Mouse (Mus musculus) midbrain, embryonic 13.5 days (tissue): ENCODE measurements at regions not wholly inside any gene's neighbourhood (a gene's known extent, or its start where the extent isn't known, plus 50 kb on each side); places are given as distances from the start of the nearest gene placed in this dataset.
A peak's percentile ranks its signal among the peaks of the same experiment; 100 is the strongest.

Experiments used
- ATAC-seq: fragments of 200-750 bp; cut with Nextera tagmentation; 2 replicates; pipeline ENCODE4 v1.8.0; 2017; ENCODE audit warnings: mild to moderate bottlenecking, moderate TSS enrichment, moderate library complexity
- H3K27ac ChIP-seq: fragments of 300-500 bp; sonication (generic); 2 replicates; pipeline ENCODE4 v1.5.1; 2015; ENCODE audit warnings: inconsistent platforms, mild to moderate bottlenecking, moderate library complexity
- H3K27me3 ChIP-seq: fragments of 300-500 bp; sonication (generic); 2 replicates; pipeline ENCODE4 v1.6.1; 2015; ENCODE audit warnings: mild to moderate bottlenecking, inconsistent platforms
- H3K36me3 ChIP-seq: fragments of 300-500 bp; sonication (generic); 2 replicates; pipeline ENCODE4 v1.6.1; 2015; ENCODE audit warnings: mild to moderate bottlenecking, inconsistent platforms
- H3K4me1 ChIP-seq: fragments of 300-500 bp; sonication (generic); replicated peaks from 2 replicates; pipeline ENCODE4 v1.6.1; 2015; ENCODE audit warnings: inconsistent platforms
- H3K4me2 ChIP-seq: fragments of 300-500 bp; sonication (generic); replicated peaks from 2 replicates; pipeline ENCODE4 v1.6.1; 2015; ENCODE audit warnings: moderate library complexity, mild to moderate bottlenecking, inconsistent platforms
- H3K4me3 ChIP-seq: fragments of 300-500 bp; sonication (generic); replicated peaks from 2 replicates; pipeline ENCODE4 v1.5.1; 2015; ENCODE audit warnings: mild to moderate bottlenecking, inconsistent platforms
- H3K9ac ChIP-seq: fragments of 300-500 bp; sonication (generic); replicated peaks from 2 replicates; pipeline ENCODE4 v1.6.1; 2015; ENCODE audit warnings: mild to moderate bottlenecking, inconsistent platforms
- H3K9me3 ChIP-seq: fragments of 300-500 bp; sonication (generic); 2 replicates; pipeline ENCODE4 v1.6.1; 2016; ENCODE audit warnings: mild to moderate bottlenecking, inconsistent platforms
- WGBS: fragments of 180-500 bp; shearing (Covaris S2); methylation state at CpG from one replicate; pipeline ENCODE4 v1.1.7; 2015; 5-methylcytosine and 5-hydroxymethylcytosine counted together

DNA sequence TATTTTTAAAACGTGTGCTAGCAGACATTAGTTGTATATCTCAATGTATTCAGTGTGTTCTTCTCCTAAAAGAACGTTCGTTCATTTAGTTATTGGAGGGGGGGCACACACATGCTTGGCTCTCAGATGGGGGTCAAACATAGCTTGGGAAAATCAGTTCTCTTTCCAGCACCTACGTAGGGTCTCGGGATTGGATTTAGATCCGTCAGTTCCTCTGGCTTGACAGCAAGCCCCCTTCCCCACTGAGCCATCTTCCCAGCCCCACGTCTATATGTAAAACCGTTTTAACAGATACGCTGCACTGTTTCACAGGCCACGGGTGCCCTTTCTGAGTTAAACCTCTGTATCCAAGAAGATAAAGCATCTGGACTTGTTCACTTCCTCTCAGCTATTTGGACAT, 100.5 kb upstream of the Nckap5 start:
- Histone ChIP-seq H3K27ac (no peak overlapping the region), H3K36me3 (no peaks in the 10 kb centered on the region), H3K4me1 (peaks cover 31% of the 10 kb centered on the region), H3K4me2 (no peak overlapping the region), H3K27me3 (no peaks in the 10 kb centered on the region), H3K4me3 (no peak overlapping the region), H3K9me3 (no peaks in the 10 kb centered on the region), H3K9ac (no peak overlapping the region)
- WGBS: 65% methylated on average over 10 of the region's 10 CpGs
- no peak for ATAC-seq

DNA sequence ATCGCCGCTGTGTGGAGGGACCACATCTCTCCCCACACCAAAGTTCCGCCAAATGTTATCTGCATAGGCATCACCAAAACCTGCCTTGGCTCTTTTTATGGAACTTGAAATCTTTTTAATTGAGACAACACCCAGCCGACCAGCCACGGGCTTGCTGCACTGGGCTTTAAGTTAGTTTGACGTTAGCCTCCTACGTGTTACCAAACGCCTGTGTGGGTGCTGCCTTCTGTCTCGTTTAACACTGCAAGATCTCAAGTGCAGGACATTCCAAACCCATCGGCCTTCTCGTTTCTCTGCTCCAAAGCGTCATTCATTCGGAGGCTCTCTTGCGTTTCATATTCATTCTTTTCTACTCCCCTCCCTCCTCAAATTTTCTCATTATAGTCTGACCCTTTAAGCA, 100.0 kb upstream of the Nckap5 start:
- 75% methylated on average over 14 of the region's 14 CpGs for WGBS

DNA sequence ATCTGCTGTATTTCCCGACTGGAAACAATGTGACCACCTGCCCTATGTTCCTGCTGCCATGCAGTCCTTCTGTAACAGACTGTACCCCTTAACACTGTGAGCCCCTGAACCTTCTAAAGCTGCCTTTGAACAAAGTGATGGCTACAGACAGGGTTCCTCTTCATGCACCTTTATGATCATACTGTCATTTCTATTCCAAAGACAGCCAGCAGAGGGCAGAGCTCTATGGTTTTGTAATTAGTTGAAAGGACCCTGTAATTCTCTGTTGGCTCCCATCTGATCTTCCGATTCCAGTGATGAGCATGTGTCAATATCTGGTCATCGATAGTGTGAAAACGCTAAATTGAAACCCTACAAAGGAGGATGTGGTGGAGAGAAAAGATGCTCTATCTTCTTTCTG, 99.1 kb upstream of the Nckap5 start:
- H3K4me3 ChIP-seq: no peak overlapping the region
- no peak overlapping the region for H3K27ac ChIP-seq
- ATAC-seq: no peak
- no peak overlapping the region for H3K4me2 ChIP-seq
- peaks cover 31% of the 10 kb centered on the region for H3K4me1 ChIP-seq
- H3K36me3 ChIP-seq: no peaks in the 10 kb centered on the region
- 60% methylated on average over 4 of the region's 4 CpGs for WGBS
- H3K27me3 ChIP-seq: no peaks in the 10 kb centered on the region
- no peak overlapping the region for H3K9ac ChIP-seq
- no peaks in the 10 kb centered on the region for H3K9me3 ChIP-seq

More for the DNA sequence above, 100.0 kb upstream of the Nckap5 start:
- no peak overlapping the region for H3K4me3 ChIP-seq
- H3K4me2 ChIP-seq: no peak overlapping the region
- ATAC-seq: no peak
- H3K9me3 ChIP-seq: no peaks in the 10 kb centered on the region
- H3K27ac ChIP-seq: no peak overlapping the region
- H3K9ac ChIP-seq: no peak overlapping the region
- no peaks in the 10 kb centered on the region for H3K36me3 ChIP-seq
- peaks cover 31% of the 10 kb centered on the region for H3K4me1 ChIP-seq
- H3K27me3 ChIP-seq: no peaks in the 10 kb centered on the region

DNA sequence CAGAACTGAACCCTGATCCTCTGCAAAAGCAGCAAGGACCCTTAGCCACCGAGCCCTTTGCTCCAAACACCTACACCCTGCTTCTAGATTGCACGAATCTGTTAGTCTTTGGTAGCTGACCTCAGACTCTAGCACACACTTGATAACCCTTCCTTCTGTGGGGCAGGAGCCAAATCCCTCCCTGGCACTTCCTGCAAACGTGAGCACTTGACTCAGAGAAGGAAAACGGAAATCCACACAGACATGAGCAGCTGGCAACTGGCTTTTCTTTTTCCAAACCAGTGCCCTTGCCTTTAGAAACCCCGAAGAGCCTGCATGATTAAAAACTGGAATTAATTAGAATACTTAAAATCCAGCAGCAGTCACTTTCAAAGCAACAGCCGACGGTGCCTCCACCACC, 97.6 kb upstream of the Nckap5 start:
- peaks cover 29% of the 10 kb centered on the region for H3K4me1 ChIP-seq

DNA sequence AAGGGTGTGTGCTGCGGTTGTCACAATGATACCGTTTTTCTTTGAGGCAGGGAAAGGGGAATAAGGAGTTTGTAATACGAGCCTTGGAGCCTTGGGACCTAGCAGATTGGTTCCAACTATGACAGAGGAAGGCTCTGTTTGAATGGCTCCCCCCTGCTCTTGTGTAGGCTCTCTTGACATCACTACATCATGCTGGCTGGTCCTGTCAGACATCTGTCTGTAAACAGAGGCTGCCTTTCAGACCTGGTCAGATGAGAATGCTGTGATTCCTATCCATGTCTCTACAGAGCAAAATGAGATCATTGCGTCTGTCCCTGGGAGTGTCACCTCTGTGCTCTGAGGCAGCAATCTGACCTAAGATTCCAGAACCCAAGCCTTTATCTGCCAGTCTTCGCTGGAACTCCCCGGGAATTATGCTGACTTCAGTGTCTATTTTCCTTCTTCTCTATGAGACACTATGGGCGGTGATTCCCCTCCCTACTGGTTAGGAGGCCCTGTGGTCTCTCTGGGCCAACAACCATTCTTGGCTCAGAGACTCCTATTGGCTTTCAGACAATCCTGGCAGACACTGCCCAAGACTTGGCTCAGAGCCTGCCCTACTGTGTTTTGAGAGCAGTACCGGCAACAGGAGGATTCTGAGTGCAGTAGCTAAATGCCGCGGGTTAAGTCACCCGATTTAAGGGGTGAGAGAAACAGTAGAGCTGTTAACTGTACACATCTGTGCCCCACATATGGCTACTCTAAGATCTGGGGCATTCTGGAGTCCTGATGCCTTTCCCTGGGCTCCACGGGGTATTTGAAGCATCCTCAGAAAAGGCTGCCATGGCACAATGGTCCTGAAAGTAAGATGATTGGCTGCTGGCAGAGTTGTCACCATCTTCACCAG, 94.8 kb upstream of the Nckap5 start:
- peaks cover 19% of the 10 kb centered on the region for H3K4me1 ChIP-seq
- H3K27me3 ChIP-seq: no peaks in the 10 kb centered on the region
- H3K36me3 ChIP-seq: no peaks in the 10 kb centered on the region
- ATAC-seq: peak; percentile 70
- WGBS: 77% methylated on average over 12 of the region's 12 CpGs
- H3K4me3 ChIP-seq: no peak overlapping the region
- no peak overlapping the region for H3K9ac ChIP-seq
- no peak overlapping the region for H3K27ac ChIP-seq
- H3K4me2 ChIP-seq: no peak overlapping the region
- H3K9me3 ChIP-seq: no peaks in the 10 kb centered on the region

More for the DNA sequence above, 97.6 kb upstream of the Nckap5 start:
- WGBS: 28% methylated on average over 7 of the region's 7 CpGs
- Histone ChIP-seq H3K27ac (peak overlapping the region; percentile 39; the same call in 1 of the 2 replicates), H3K36me3 (no peaks in the 10 kb centered on the region), H3K4me2 (no peak overlapping the region), H3K9ac (no peak overlapping the region), H3K27me3 (no peaks in the 10 kb centered on the region), H3K4me3 (no peak overlapping the region), H3K9me3 (no peaks in the 10 kb centered on the region)
- no peak for ATAC-seq

DNA sequence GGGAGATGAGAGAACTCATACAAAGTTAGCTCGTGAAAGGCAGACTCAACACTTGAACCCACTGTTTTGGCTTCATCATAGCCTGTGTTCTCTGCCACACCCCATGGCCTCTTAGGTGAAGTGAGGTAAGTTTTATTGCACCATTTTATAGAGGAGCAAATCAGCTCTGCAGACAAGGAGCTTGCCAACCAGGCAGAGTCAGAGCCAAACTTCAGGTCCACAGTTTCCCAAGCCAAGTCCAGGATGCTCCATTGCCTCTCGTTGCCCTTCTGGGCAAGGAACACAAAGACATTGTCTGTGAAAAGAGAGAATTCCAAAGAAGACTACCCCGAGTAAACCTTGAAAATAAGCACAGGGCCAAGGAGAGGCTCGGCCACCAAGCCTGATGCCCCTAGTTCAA, 93.4 kb upstream of the Nckap5 start:
- H3K9me3 ChIP-seq: no peaks in the 10 kb centered on the region
- H3K4me3 ChIP-seq: no peak overlapping the region
- 87% methylated on average over 4 of the region's 4 CpGs for WGBS
- no peak overlapping the region for H3K4me2 ChIP-seq
- no peak overlapping the region for H3K9ac ChIP-seq
- ATAC-seq: no peak
- peaks cover 18% of the 10 kb centered on the region for H3K4me1 ChIP-seq
- no peak overlapping the region for H3K27ac ChIP-seq
- H3K27me3 ChIP-seq: no peaks in the 10 kb centered on the region
- no peaks in the 10 kb centered on the region for H3K36me3 ChIP-seq

DNA sequence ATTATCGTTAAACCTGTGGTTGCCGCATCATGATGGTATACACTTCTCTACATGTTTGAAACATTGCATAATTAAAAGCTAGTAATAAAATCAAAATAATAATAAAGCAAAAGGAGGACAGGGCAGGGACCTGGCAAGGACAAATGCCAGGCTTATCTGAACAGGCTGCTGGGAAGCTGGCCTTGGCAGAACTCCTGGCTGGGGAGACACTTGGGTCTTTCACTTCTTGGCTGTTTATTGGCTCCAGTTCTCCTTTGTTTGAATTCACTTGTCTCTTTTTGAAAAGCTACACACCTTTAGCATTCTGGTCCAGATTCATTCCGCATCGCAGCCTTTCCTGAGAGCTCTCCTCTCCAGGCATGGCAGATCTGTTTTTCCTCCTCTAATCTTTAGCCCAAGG, 91.6 kb upstream of the Nckap5 start:
- 95% methylated on average over 4 of the region's 4 CpGs for WGBS
- no peak for ATAC-seq
- Histone ChIP-seq H3K9me3 (no peaks in the 10 kb centered on the region), H3K27me3 (no peaks in the 10 kb centered on the region), H3K4me2 (no peak overlapping the region), H3K4me1 (0 out of 2 replicates have a peak, but pooled peaks cover 10% of the 10 kb centered on the region), H3K9ac (no peak overlapping the region), H3K4me3 (no peak overlapping the region), H3K27ac (no peak overlapping the region), H3K36me3 (no peaks in the 10 kb centered on the region)

DNA sequence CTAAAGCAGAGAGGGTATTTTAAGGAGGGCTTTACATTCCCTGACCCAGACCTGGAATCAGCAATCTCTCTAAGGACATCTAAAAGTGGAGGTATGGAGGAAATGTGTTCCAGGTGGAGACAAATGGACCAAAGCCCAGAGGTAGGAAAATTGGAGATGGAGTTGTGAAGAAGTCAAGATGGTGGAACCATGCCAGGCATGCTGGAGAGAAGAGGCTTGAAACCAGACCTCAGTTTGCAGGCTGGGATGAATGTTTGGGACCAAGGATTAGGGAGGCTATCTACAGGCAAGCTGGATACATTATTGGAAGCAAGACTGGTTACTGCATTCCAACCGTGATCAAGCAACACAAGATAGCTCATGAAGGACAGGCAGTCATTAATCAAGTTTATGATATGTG, 88.3 kb upstream of the Nckap5 start:
- H3K9ac ChIP-seq: no peak overlapping the region
- H3K9me3 ChIP-seq: no peaks in the 10 kb centered on the region
- no peak overlapping the region for H3K27ac ChIP-seq
- no peak for ATAC-seq
- WGBS: 95% methylated on average over 1 of the region's 1 CpGs
- no peaks in the 10 kb centered on the region for H3K36me3 ChIP-seq
- peaks cover 6% of the 10 kb centered on the region; the same call in 1 of the 2 replicates for H3K4me1 ChIP-seq
- no peak overlapping the region for H3K4me3 ChIP-seq
- H3K27me3 ChIP-seq: no peaks in the 10 kb centered on the region
- no peak overlapping the region for H3K4me2 ChIP-seq

DNA sequence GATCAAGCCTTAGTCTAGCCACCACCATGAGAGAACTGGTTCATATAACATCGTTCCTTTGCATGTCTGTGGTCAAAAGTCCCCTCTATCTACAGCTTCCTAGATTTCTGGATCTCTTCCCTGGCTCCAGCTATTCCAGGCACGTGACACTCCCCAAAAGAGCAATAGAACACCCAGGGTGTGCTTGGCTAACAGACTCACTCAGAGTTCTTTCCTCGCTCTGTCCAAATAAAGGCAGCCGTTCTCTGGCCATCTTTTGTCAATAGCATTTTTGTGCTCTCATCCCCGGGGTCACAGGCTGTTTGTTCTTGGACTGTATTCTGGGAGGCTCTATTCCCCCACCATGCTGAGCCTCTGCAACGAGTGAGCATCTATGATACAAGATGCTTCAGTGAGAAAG, 87.3 kb upstream of the Nckap5 start:
- Histone ChIP-seq H3K9ac (no peak overlapping the region), H3K9me3 (no peaks in the 10 kb centered on the region), H3K27me3 (no peaks in the 10 kb centered on the region), H3K4me3 (no peak overlapping the region), H3K4me2 (no peak overlapping the region), H3K4me1 (peaks cover 6% of the 10 kb centered on the region; the same call in 1 of the 2 replicates), H3K36me3 (no peaks in the 10 kb centered on the region), H3K27ac (no peak overlapping the region)
- no peak for ATAC-seq
- 32% methylated on average over 6 of the region's 6 CpGs for WGBS

DNA sequence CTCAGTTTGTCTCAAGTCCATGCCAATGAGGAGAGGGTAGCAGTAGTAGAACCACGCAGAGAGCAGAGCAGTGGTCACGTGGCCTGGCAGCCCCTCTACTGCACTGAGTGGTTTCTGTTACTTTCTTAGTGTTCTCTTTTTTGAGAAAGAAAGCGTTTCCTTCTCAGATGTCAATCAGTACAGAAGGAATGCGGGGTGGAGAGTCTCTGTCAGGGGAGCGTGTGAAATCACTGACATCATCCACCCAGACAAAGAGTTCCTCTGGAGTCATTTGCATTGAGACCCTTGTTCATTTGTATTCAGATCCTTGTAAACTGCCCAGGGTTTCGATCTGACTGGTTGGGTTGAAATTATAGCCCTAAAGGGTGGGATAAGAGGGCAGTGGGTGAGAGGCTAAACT, 85.8 kb upstream of the Nckap5 start:
- H3K4me1 ChIP-seq: peaks cover 6% of the 10 kb centered on the region; the same call in 1 of the 2 replicates
- WGBS: 14% methylated on average over 6 of the region's 6 CpGs
- no peak overlapping the region for H3K4me3 ChIP-seq
- H3K27ac ChIP-seq: no peak overlapping the region
- H3K9me3 ChIP-seq: no peaks in the 10 kb centered on the region
- H3K4me2 ChIP-seq: no peak overlapping the region
- 0 out of 2 replicates have a peak, but pooled peaks cover 3% of the 10 kb centered on the region for H3K27me3 ChIP-seq
- no peak overlapping the region for H3K9ac ChIP-seq
- H3K36me3 ChIP-seq: no peaks in the 10 kb centered on the region
- ATAC-seq: peak; percentile 75; the same call in 1 of the 2 replicates

DNA sequence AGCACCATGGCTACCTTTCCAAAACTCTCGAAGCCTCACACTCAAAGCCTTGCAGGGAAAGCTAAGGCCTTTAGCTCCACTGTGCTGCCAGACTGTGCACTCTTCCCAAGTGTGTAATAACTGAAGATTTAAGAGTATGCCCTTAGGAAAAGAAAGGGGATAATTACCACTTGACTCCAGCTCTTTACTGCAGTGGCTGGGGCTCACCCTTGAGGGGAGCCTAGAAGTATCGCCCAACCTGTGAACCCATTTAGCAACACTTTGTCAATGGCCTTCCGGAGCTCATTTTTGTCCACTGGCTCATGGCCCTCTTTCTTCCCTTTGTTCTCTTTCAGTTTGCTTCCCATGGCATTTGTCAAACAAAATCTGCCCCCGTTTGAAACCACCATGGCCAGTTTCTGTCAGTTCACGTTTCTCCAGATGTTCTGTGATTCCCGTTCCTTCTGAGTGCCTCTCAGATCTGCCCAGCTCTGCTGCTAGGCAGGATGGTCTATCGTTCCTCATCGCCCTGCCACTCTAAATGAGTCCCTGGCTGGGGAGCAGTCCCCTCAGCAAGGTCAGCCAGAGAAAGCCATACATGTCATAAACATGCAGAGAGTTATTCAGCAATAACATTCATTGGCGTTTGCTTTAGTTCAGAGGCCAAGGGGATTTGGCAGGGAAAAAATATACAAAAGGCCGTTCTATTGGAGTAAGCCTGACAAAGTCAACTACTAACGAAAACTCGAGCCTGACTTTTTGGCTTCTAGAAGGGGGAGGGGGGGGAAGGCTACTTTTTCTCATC, 80.9 kb upstream of the Nckap5 start:
- WGBS: 68% methylated on average over 12 of the region's 12 CpGs
- Histone ChIP-seq H3K9me3 (no peaks in the 10 kb centered on the region), H3K4me2 (no peak overlapping the region), H3K36me3 (no peaks in the 10 kb centered on the region), H3K9ac (no peak overlapping the region), H3K27me3 (0 out of 2 replicates have a peak, but pooled peaks cover 3% of the 10 kb centered on the region), H3K4me1 (peaks cover 3% of the 10 kb centered on the region; the same call in 1 of the 2 replicates), H3K27ac (no peak overlapping the region), H3K4me3 (no peak overlapping the region)
- no peak for ATAC-seq

DNA sequence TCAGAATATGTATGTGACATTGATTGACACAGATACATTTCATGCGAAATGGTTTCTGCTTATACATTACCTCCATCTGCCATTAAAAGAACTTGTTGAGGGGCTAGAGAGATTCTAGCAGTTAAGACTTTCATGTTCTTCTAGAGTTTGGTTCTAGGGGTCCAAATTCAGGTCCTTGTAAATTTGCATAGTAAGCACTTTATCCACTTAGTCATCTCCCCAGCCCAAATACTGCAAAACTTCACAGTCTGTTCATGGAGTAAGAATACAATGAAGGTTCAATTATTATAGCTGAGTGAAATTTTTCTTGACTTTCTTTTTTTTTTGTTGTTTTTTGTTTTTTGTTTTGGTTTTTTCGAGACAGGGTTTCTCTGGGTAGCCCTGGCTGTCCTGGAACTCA, 76.8 kb upstream of the Nckap5 start:
- no peak overlapping the region for H3K4me2 ChIP-seq
- H3K9ac ChIP-seq: no peak overlapping the region
- ATAC-seq: no peak
- H3K36me3 ChIP-seq: no peaks in the 10 kb centered on the region
- H3K4me1 ChIP-seq: no peaks in the 10 kb centered on the region
- H3K27me3 ChIP-seq: 0 out of 2 replicates have a peak, but pooled peaks cover 3% of the 10 kb centered on the region
- H3K4me3 ChIP-seq: no peak overlapping the region
- no peaks in the 10 kb centered on the region for H3K9me3 ChIP-seq
- WGBS: 84% methylated on average over 2 of the region's 2 CpGs
- no peak overlapping the region for H3K27ac ChIP-seq
